Mouse (Mus musculus) erythroid progenitor cell, adult 5-6 weeks (primary cell): ENCODE results near the gene Tfrc. TPM values are rescaled to one million over a fixed set of nuclear protein-coding genes. Genes with fewer than 3 reads are reported as not detected.

Experiments used
- total RNA-seq, 2 experiments: library from RNA; stranded (forward) in 1 of 2; stranded (reverse) in 1 of 2; fragments of 150-400 nt in 1 of 2; fragments of 186-747, 209-891 nt in 1 of 2; gene quantifications; 2 replicates each; pipeline versions ENCODE4 v1.2.3 to v1.2.4; 2015 to 2017; ENCODE audit warnings: low replicate concordance in 2 of 2

The Tfrc gene
- total RNA-seq, 2 experiments from 2014 or later, result 2,141 to 2,513 TPM

Other genes with a start within 250 kb of the Tfrc start
- gene Tm4sf19, start 208.4 kb upstream of the Tfrc start, total RNA-seq (2015; ENCODE audit: low replicate concordance), result not detected in 2 replicates
- gene Tm4sf19, start 208.4 kb upstream of the Tfrc start, total RNA-seq (2017; ENCODE audit: low replicate concordance), result not detected in 2 replicates
- 8.6 and 11.3 TPM in 2 replicates for gene Tctex1d2, start 189.2 kb upstream of the Tfrc start, total RNA-seq (2015; ENCODE audit: low replicate concordance)
- gene Tctex1d2, start 189.2 kb upstream of the Tfrc start, total RNA-seq (2017; ENCODE audit: low replicate concordance), result 4.8 and 11.8 TPM in 2 replicates
- 162 and 171 TPM in 2 replicates for gene Pcyt1a, start 178.0 kb upstream of the Tfrc start, total RNA-seq (2015; ENCODE audit: low replicate concordance)
- 278 and 335 TPM in 2 replicates for gene Pcyt1a, start 178.0 kb upstream of the Tfrc start, total RNA-seq (2017; ENCODE audit: low replicate concordance)
- gene Slc51a, start 121.0 kb upstream of the Tfrc start, total RNA-seq (2015; ENCODE audit: low replicate concordance), result not detected in 2 replicates
- 0.51 TPM in 1 of 2 replicates, not detected in the other for gene Slc51a, start 121.0 kb upstream of the Tfrc start, total RNA-seq (2017; ENCODE audit: low replicate concordance)
- gene Zdhhc19, start 112.7 kb upstream of the Tfrc start, total RNA-seq (2015; ENCODE audit: low replicate concordance), result not detected in 2 replicates
- not detected in 2 replicates for gene Zdhhc19, start 112.7 kb upstream of the Tfrc start, total RNA-seq (2017; ENCODE audit: low replicate concordance)
- gene Tnk2, start 35.0 kb downstream of the Tfrc start, total RNA-seq (2015; ENCODE audit: low replicate concordance), result 124 and 134 TPM in 2 replicates
- gene Tnk2, start 35.0 kb downstream of the Tfrc start, total RNA-seq (2017; ENCODE audit: low replicate concordance), result 62.9 and 115 TPM in 2 replicates
- gene Muc4, start 127.0 kb downstream of the Tfrc start, total RNA-seq (2015; ENCODE audit: low replicate concordance), result not detected in 2 replicates
- gene Muc4, start 127.0 kb downstream of the Tfrc start, total RNA-seq (2017; ENCODE audit: low replicate concordance), result not detected in 2 replicates
- gene Muc20, start 188.5 kb downstream of the Tfrc start, total RNA-seq (2015; ENCODE audit: low replicate concordance), result not detected in 2 replicates
- gene Muc20, start 188.5 kb downstream of the Tfrc start, total RNA-seq (2017; ENCODE audit: low replicate concordance), result not detected in 2 replicates
- gene Smbd1, start 201.6 kb downstream of the Tfrc start, total RNA-seq (2015; ENCODE audit: low replicate concordance), result not detected in 2 replicates
- gene Smbd1, start 201.6 kb downstream of the Tfrc start, total RNA-seq (2017; ENCODE audit: low replicate concordance), result not detected in 2 replicates